ENCODE assay signal across 8 mouse cellular contexts in the genomic region with DNA sequence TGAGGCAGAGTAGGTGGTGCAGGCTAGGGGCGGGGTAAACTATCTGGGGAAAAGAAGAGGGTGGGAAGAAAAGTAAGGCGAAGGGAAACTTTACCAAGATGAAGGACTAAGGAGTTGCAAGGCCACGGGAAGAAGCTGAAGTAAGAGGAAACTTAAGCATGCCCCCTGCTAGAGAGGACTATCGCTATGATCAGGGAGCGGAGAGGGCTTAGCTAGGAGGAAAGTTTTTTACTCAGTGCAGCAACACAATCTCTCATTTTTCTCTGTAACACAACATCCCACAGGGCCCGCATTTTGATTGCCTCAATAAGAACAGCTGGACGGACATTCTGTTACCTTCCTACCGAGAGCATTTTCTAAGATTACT. TPM values are rescaled to one million over a fixed set of nuclear protein-coding genes. Genes with fewer than 3 reads are reported as not detected.
DNase-seq lines count a peak whose midpoint lies in the region; ATAC-seq and TF ChIP-seq lines count a peak whose summit lies in the region.

No protein-coding gene starts in this region.

- H3K4me2 ChIP-seq in forebrain, embryonic 11.5 days (ENCODE audit: low read depth, low read length, severe bottlenecking): peak overlapping the region; percentile 32
- peak overlapping the region; percentile 50 for H3K4me2 ChIP-seq in limb, embryonic 12.5 days

- peaks cover 5% of the 10 kb centered on the region; the same call in 1 of the 2 replicates for H3K4me1 ChIP-seq in megakaryocyte, embryonic 14.5 days
- H3K4me1 ChIP-seq in forebrain, embryonic 11.5 days (replicated peaks; ENCODE audit: control insufficient read depth, insufficient read depth, low read length): no peaks in the 10 kb centered on the region
- no peaks in the 10 kb centered on the region for H3K4me1 ChIP-seq in limb, embryonic 12.5 days (replicated peaks)
- no peaks in the 10 kb centered on the region for H3K4me1 ChIP-seq in olfactory bulb, adult 2 months (ENCODE audit: control insufficient read depth, insufficient read depth, low read length)

- no peak for DNase-seq in forebrain, embryonic 11.5 days (ENCODE audit: low spot score)
- DNase-seq in cerebellum, adult 11 months: no peak
- no peak for DNase-seq in spleen, postnatal 36 days (ENCODE audit: low spot score in 2 of 2)
- no peak for DNase-seq in thymus, adult 18-20 months

- no peak for TF ChIP-seq POLR2A in olfactory bulb, adult 2 months (IDR thresholded peaks at IDR 0.05; ENCODE audit: insufficient read depth, low read depth, low read length)

- 18% methylated on average over 8 of the region's 8 CpGs for WGBS in forebrain, embryonic 11.5 days
- WGBS in limb, embryonic 12.5 days: 17% methylated on average over 8 of the region's 8 CpGs
- 15% methylated on average over 8 of the region's 8 CpGs for WGBS in olfactory bulb, adult 2 months

- peak overlapping the region; percentile 48 for H3K9ac ChIP-seq in forebrain, embryonic 11.5 days (ENCODE audit: low read length)
- peak overlapping the region; percentile 45; the same call in 1 of the 2 replicates for H3K9ac ChIP-seq in limb, embryonic 12.5 days (replicated peaks)

- no peaks in the 10 kb centered on the region for H3K27me3 ChIP-seq in megakaryocyte, embryonic 14.5 days (replicated peaks)
- H3K27me3 ChIP-seq in forebrain, embryonic 11.5 days (ENCODE audit: control insufficient read depth, insufficient read depth, low read length): no peaks in the 10 kb centered on the region
- no peaks in the 10 kb centered on the region for H3K27me3 ChIP-seq in limb, embryonic 12.5 days

- H3K27ac ChIP-seq in forebrain, embryonic 11.5 days (ENCODE audit: low read depth, low read length): peak overlapping the region; percentile 37; the same call in 1 of the 2 replicates
- peak overlapping the region; percentile 95 for H3K27ac ChIP-seq in limb, embryonic 12.5 days
- no peak overlapping the region for H3K27ac ChIP-seq in olfactory bulb, adult 2 months (ENCODE audit: insufficient read depth, low read depth, low read length)

- no peaks in the 10 kb centered on the region for H3K9me3 ChIP-seq in megakaryocyte, embryonic 14.5 days
- no peaks in the 10 kb centered on the region for H3K9me3 ChIP-seq in forebrain, embryonic 11.5 days (ENCODE audit: control insufficient read depth, low read length)
- H3K9me3 ChIP-seq in limb, embryonic 12.5 days: no peaks in the 10 kb centered on the region

- peak overlapping the region; percentile 94 for H3K4me3 ChIP-seq in megakaryocyte, embryonic 14.5 days (replicated peaks)
- H3K4me3 ChIP-seq in forebrain, embryonic 11.5 days (ENCODE audit: low read depth, low read length): peak overlapping the region; percentile 45
- peak overlapping the region; percentile 48 for H3K4me3 ChIP-seq in limb, embryonic 12.5 days (replicated peaks)
- peak overlapping the region; percentile 87 for H3K4me3 ChIP-seq in olfactory bulb, adult 2 months (ENCODE audit: insufficient read depth, low read depth, low read length)

- H3K36me3 ChIP-seq in megakaryocyte, embryonic 14.5 days (replicated peaks; ENCODE audit: low read length): peaks cover 16% of the 10 kb centered on the region
- no peaks in the 10 kb centered on the region for H3K36me3 ChIP-seq in forebrain, embryonic 11.5 days (ENCODE audit: control insufficient read depth, insufficient read depth, low read length)
- peaks cover 9% of the 10 kb centered on the region for H3K36me3 ChIP-seq in limb, embryonic 12.5 days

- no peak for TF ChIP-seq CTCF in olfactory bulb, adult 2 months (IDR thresholded peaks at IDR 0.05; ENCODE audit: insufficient read depth, low read depth, low read length)

- ATAC-seq in megakaryocyte, adult 5-6 weeks (ENCODE audit: poor library complexity, severe bottlenecking): no peak
- ATAC-seq in forebrain, embryonic 11.5 days (replicated peaks; ENCODE audit: low FRiP score): no peak
- no peak; the same call in 1 of the 2 replicates for ATAC-seq in limb, embryonic 12.5 days (ENCODE audit: insufficient number of reproducible peaks, insufficient read depth, low FRiP score, low TSS enrichment, low read depth)

RNA-seq across cellular contexts. Expression of a gene that starts 10.8 kb away (rescaled TPM):
- 0.89 and 1.9 TPM in 2 replicates for polyA plus RNA-seq in megakaryocyte, embryonic 14.5 days (2012; ENCODE audit: insufficient read depth, low replicate concordance)
- 65.6 and 75.3 TPM in 2 replicates for total RNA-seq in megakaryocyte, adult 5-6 weeks (2015)
- 72.2 and 75.7 TPM in 2 replicates for total RNA-seq in megakaryocyte, adult 5-6 weeks (2017)
- polyA plus RNA-seq in forebrain, embryonic 11.5 days (2014; fragmentation: Nextera tagmentation; extraction: Ambion mirVana): 47.9 and 51.7 TPM in 2 replicates
- 45.7 and 52.9 TPM in 2 replicates for polyA plus RNA-seq in limb, embryonic 12.5 days (2016; fragmentation: Nextera tagmentation; extraction: Ambion mirVana)
- polyA plus RNA-seq in olfactory bulb, adult 2 months (2012; ENCODE audit: insufficient read depth, insufficient read length, low replicate concordance, missing spikeins): not detected in 2 replicates

RNA-seq across cellular contexts. Expression of a gene that starts 35.2 kb away (rescaled TPM):
- polyA plus RNA-seq in megakaryocyte, embryonic 14.5 days (2012; ENCODE audit: insufficient read depth, low replicate concordance): 0.57 TPM in 1 of 2 replicates, not detected in the other
- total RNA-seq in megakaryocyte, adult 5-6 weeks (2015): 131 and 160 TPM in 2 replicates
- total RNA-seq in megakaryocyte, adult 5-6 weeks (2017): 46.3 and 67.0 TPM in 2 replicates
- polyA plus RNA-seq in forebrain, embryonic 11.5 days (2014; fragmentation: Nextera tagmentation; extraction: Ambion mirVana): 72.9 and 79.7 TPM in 2 replicates
- polyA plus RNA-seq in limb, embryonic 12.5 days (2016; fragmentation: Nextera tagmentation; extraction: Ambion mirVana): 86.0 and 87.4 TPM in 2 replicates
- polyA plus RNA-seq in olfactory bulb, adult 2 months (2012; ENCODE audit: insufficient read depth, insufficient read length, low replicate concordance, missing spikeins): not detected in 2 replicates

Comparison
In these comparisons a context has a peak if more than half of its experiments do, and no peak if none do; other contexts are left out.
1. RNA of a gene that starts 35.2 kb away (polyA plus RNA-seq): 86.0 to 87.4 TPM in limb, embryonic 12.5 days and 72.9 to 79.7 TPM in forebrain, embryonic 11.5 days; 0.57 TPM in megakaryocyte, embryonic 14.5 days and not detected in olfactory bulb, adult 2 months; every median in the first group is over 10 times any median in the second.
2. Peak in every context shown above with its lines, with median percentiles within 50 percentile points of each other: H3K4me3 ChIP-seq.